Mouse (Mus musculus) testis, adult 2 months (tissue): Measurements from ENCODE around the gene Fli1.

Experiments used
- CTCF ChIP-seq: fragments of 200-500 bp; IDR thresholded peaks from 2 replicates; pipeline ENCODE4 v1.5.1; 2012; ENCODE audit warnings: low read depth, mild to moderate bottlenecking, inconsistent platforms, low read length, moderate library complexity; ENCODE audit not compliant: control insufficient read depth, insufficient read depth, insufficient replicate concordance
- POLR2A ChIP-seq: fragments of 200-500 bp; IDR thresholded peaks from 2 replicates; pipeline ENCODE4 v1.6.1; 2012; ENCODE audit warnings: low read depth, mild to moderate bottlenecking, inconsistent platforms, low read length, moderate library complexity; ENCODE audit not compliant: control insufficient read depth

DNA sequence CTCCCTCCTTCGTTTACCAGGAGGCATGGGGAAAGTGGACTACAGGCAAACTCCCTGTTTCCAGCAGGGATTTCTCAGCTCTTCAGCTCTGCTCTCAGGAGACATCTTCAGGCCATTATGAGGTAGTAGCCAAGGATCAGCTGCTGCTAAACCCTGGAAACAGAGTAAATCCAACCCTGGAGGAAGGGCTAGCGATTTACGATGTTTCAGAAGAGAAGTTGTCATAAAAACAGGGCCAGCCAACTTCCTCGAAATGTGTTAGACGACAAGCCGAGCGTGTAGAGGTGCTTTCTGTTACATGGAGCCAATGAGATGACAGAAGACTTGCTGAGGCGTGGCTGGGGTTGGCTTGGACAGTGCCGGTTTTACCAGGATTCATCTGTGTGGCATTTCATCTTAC lies 19.7 kb upstream of the Fli1 start:
- TF ChIP-seq CTCF (no peak), POLR2A (no peak)
